Mouse (Mus musculus) heart, postnatal 14 days (tissue): Measurements from ENCODE around the gene Npy1r. TPM values are rescaled to one million over a fixed set of nuclear protein-coding genes. Genes with fewer than 3 reads are reported as not detected.

Experiments
- DNase-seq, 2 experiments: peaks; one replicate each; pipeline ENCODE4 v3.0.0; 2021 to 2022
- intact Hi-C: fragments of 180-260 bp; cut with DNase I; formaldehyde crosslinking; loops from one replicate; pipeline ENCODE4 v1.15.1; 2025
- long read RNA-seq, 2 experiments: library from polyadenylated mRNA; stranded (forward); transcript quantifications; one replicate each; pipeline ENCODE4 v2.0.0; 2021
- total RNA-seq, 2 experiments: library from RNA; stranded (reverse); gene quantifications; 2 replicates each; pipeline ENCODE4 v1.2.3; 2021

The Npy1r gene
- 1 to 10 TPM; 1.2 to 1.4 TPM for total RNA-seq
- long read RNA-seq, experiment 1, partial matches to known transcripts = 0 of 1 reads
- long read RNA-seq, experiment 1, other reads (novel, unspliced or antisense) = 1 of 1 reads
- long read RNA-seq, experiment 2, partial matches to known transcripts = 0 of 3 reads
- long read RNA-seq, experiment 2, other reads (novel, unspliced or antisense) = 0 of 3 reads

- DNase-seq = peak; percentile 20 to 43
- intact Hi-C loops = loop anchor here (1.0 to 10.0 kb wide), 3 partner anchors 217 to 710 kb away; no protein-coding TSS in a partner anchor
Measured at GRCm38 (mm10) chr8:66696970-66697843, at the start of gene Npy1r. Gene Npy1r (plus strand): TSS chr8:66697192.

DNA sequence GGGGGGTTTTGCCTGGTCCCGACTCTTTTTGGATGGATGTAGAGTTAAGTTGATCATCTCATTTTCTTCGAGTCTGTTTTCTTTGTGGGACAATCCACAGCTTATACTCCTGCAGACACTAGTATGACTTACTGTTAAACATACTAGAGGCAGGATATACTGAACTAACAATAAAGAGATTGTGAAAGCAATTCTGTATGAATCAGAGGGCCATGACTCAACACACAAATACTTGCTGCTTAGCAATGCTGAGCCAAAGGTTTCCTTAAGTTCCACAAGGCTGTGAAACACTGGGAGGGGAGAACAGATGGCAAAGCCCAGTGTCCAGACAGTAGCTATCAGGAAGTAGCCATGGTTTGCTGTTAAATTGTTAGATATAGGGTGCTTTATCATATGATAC lies 15.7 kb upstream of the Npy1r start:
- intact Hi-C loops = no loop called here
- no peak for DNase-seq

DNA sequence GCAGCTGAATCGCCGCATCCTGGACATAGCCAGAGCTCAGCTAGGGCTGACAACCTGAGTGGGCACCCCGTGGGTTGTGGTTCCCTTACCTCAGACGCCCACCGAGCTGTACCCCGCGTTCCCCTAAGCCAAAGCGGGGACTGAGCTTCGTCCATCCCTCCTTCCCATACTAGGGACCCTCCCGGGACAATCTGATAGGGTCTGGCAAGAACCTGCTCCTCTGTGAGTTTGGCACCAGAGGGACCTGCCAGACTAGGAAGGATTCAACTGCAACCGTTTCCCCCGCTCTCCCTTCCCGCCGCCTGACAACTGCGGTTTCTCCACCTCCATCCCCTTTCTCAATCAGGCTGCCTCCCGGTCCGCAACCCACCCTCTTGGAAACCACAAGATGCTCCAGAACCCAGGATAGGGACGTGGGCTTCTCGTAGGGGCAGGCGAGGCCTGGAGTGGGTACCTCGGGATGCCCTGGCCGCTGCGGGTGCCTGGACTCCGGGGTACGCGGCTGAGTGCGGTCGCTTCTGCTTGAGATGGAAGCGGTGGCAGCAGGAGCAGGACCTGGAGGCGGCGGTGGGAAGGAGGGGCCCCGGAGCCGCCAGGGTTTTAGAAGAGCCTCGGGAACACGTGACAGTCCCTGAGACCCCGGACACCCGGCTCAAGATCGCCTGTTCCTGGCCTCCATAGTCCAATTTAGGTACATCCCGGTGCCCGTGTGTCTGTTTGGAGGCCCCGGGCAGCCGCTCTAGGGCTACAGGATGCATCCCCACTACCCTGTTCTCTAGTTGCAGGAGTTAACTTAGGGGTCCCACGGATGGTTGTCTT lies 9.3 kb upstream of the Npy1r start, which contains the start of gene Npy5r:
Npy5r (minus strand) TSS at position 618 of the 819 bp plus-strand sequence.
- intact Hi-C loops = no loop called here
- DNase-seq = no peak

GRCm38 (mm10) chr8:66688395-66688794 lies 8.6 kb upstream of the Npy1r start:
- no peak for DNase-seq
- intact Hi-C loops = no loop called here

DNA sequence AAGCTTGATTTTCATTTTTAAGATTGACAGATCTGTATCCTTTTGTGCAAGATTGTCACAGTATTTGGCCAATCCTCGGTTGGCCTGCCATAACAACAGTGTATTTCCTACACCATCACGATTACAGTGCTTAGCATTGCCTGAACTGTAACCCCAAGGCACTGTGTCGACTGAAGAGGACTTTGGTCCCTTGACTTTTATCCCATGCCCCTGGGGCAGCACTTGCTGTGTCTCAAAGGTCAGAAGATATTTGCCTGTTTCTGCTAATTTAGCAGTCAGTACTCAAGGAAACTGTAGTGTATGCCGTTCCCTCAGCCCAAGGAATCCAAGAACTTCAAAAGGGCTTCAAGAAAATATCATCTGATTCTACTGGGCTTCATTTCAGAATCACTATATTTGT lies 8.2 kb upstream of the Npy1r start:
- intact Hi-C loops = no loop called here
- no peak for DNase-seq

DNA sequence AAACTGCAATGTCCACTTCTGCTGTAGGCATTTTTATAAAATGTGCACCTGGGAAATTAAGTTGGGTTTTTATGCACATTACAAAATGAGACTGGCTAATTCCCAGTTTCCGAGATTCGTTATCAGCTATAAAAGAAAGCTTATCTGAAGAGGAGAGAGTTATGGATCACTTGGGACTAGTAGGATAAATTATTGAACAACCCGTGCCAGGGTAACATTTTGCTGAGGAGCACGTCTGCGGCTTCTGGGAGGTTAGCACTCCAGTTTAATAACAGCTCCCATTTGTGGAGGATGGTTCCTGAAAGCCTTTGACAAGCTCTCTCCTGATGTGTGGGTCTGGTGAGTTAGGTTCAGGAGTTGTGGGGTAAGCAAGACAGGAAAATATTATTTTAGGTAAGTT lies 6.6 kb upstream of the Npy1r start:
- DNase-seq = no peak
- intact Hi-C loops = loop anchor here (10.0 kb wide), 1 partner anchor 324 kb away; no protein-coding TSS in a partner anchor

DNA sequence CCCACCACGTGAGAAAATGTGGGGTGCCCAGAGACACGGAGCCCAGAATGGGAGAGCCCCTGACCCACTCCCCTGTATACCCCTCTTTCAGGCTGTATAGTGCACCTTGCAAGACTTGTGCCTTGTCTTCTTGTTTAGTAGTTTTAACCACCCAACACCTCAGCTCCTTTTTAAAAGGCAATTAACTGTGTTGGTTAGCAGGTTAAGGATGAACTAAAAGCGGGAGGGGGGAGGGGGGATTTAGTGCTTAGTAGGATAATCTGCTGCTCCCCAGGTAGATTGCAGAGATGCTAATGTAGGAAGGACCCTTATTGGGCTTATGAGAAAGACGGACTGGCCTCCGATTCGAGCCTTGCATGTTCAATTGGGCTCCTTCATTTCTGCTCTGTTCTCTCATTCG lies 1.0 kb downstream of the Npy1r start:
- intact Hi-C loops = loop anchor here (10.0 kb wide), 1 partner anchor 317 kb away; no protein-coding TSS in a partner anchor
- no peak for DNase-seq

GRCm38 (mm10) chr8:66698782-66699181 lies 1.8 kb downstream of the Npy1r start:
- no peak for DNase-seq
- intact Hi-C loops = loop anchor here (10.0 kb wide), 1 partner anchor 316 kb away; no protein-coding TSS in a partner anchor

- intact Hi-C loops = no loop called here
- no peak for DNase-seq
Measured at GRCm38 (mm10) chr8:66714324-66714975, 17.5 kb downstream of the Npy1r start.

- intact Hi-C loops = no loop called here
Measured at GRCm38 (mm10) chr8:66722835-66723234, 25.8 kb downstream of the Npy1r start.

DNA sequence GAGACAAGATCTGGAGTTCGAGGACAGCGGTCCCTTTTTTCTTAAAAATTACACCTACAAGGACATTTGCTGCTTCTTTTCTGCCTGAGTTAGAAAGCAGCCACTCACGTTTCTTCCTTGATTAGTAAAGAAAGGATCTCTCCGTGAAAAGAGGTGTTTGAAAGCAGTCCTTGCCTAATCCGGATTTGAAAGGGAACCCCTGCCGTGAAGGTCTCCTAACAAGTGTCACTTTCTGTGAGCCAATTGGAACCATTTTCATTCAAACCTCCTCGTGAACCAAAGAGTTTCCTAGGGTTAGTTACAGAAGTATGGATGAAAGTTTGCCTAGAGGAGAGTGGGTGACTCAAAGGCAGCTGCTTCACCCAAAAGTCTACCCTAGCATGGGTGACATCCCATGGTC lies 32.5 kb downstream of the Npy1r start:
- intact Hi-C loops = no loop called here
- DNase-seq = no peak

More at GRCm38 (mm10) chr8:66722835-66723234, 25.8 kb downstream of the Npy1r start:
- DNase-seq = no peak

GRCm38 (mm10) chr8:66731957-66732356 lies 35.0 kb downstream of the Npy1r start:
- intact Hi-C loops = no loop called here
- no peak for DNase-seq

DNA sequence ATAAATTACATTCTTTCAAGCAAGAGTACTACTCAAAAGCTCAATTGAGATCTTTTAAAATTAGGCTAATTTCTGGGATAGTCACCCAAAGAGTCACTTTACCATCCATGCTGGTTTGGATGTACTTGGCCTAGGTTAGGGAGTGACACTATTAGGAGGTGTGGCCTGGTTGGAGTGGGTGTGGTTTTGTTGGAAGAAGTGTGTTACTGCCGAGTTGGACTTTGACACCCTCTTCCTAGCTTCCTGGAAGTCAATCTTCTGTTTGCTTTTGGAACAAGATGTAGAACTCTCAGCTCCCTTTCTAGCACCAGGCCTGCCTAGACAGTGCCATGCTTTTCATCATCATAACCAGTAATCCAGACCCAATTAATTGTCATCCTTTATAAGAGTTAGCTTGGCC lies 45.4 kb downstream of the Npy1r start:
- intact Hi-C loops = no loop called here
- no peak for DNase-seq

DNA sequence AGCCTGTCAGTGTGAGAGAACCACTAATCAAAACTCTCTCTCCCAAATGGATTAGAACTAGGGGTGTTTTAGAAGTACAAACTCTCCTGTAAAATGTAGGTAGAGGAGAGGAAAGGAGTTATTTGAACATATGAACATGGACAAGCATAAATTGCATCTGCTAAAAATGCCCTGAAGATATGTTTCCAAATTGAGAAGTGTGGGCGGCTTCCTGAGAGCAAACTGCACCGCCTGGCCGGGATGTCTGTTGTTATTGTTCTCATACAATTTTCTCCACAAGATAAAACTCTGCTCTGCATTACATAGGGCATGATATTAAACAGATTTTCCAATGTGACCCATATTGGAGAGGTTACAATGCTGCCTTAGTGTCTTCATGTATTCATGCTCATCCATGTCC lies 48.6 kb downstream of the Npy1r start:
- intact Hi-C loops = no loop called here
- DNase-seq = no peak

DNA sequence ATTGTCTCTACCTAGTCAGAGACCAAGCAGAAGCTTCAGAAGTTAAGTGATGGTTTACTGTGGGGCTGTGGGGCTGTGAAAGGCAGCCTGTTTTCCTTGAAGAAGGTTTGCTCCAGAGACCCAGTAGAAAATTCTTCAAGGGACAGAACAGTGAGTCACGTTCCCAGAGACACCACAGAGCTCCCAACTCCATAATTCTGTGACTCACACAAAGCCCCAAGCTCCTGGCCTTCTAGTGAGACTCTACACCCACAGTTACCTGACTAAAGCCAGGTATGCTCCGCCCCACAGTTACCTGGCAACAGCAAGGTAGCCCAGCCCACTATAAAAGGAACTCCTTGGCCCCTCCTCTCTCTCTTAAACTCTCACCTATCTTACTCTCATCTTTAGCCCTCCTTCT lies 54.6 kb downstream of the Npy1r start:
- intact Hi-C loops = loop anchor here (5.0 to 10.0 kb wide), 2 partner anchors 44 to 163 kb away; no protein-coding TSS in a partner anchor
- no peak for DNase-seq

GRCm38 (mm10) chr8:66756161-66756560 lies 59.2 kb downstream of the Npy1r start:
- intact Hi-C loops = loop anchor here (10.0 kb wide), 1 partner anchor 159 kb away; no protein-coding TSS in a partner anchor

More at GRCm38 (mm10) chr8:66756161-66756560, 59.2 kb downstream of the Npy1r start:
- no peak for DNase-seq
